Mouse (Mus musculus): ENCODE measurements at regions not wholly inside any gene's neighbourhood (a gene's known extent, or its start where the extent isn't known, plus 50 kb on each side); places are given as distances from the start of the nearest gene placed in this dataset.

DNA sequence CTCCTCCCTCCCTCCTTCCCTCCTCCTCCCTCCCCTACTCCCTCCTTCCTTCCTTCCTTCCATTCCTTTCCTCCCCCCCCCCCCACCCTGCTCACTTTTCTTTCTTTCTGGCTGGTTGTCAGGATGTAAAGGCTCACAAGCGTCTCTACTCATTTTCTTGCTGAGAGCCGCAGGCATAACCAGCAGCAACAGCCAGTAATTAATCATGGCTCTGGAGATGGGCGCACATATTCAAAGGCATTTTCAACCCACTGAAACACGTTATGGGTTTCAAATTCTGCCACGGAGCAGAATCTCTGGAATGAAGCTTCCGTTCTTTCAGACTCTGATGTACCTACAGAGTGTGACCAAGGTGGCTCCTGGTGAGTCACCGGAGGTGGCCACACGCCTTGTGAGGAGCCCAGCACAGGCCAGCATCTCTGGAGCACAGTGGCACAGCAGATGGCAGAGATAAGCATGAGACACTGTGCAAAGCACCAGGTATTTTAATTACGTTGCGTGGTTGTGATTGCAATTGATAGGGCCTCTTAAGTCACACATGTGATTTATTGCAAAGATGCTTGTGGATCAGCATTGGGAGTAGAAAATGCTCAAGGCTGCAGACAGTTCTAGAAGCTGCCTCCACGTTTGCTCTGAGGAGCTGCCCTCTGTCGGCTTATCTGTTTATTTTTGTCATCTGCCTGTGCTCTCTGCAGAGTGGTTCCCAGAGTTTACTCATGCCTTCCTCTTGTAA lies 236.0 kb downstream of the Mtx2 start:
- peak; percentile 18 for DNase-seq (ENCODE audit: extremely low read depth, low read depth, low spot score)

- peak; percentile 42 for DNase-seq (ENCODE audit: extremely low read depth, low read depth, low spot score)
These were observed 236.5 kb downstream of the Mtx2 start for GRCm38 (mm10) chr2:75062189-75062510.

DNA sequence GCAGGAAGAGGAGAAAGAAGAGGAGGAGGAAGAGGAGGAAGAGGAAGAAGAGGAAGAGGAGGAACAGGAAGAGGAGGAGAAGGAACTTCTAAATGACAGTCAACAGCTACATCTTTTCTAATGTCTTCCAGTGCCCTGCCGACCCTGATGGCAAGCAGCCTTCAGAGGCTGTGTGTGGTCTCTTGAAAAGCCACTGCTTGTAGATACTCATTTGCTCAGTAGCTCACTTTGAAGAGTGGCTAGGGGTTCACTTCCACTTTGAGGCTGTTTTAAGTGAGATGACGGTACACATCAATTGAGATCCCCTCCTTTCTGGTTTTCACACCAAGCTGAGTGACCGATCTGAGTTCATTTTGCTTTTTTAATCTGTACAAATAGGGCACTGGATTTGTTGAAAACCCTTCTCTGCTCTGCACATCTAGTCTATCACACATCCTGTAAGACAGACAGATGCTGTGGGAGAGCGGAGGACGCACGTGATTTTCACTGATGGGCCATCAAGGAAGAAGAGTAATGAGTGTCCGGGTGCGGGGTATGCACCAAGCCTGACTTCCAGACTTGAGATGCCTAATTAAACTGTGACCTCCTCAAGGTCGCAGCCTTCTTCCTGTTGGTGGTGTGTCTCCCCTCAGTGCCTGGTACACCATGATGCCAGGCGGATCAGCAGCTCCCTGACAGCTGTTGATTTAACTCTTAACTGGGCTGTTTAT lies 239.0 kb downstream of the Mtx2 start:
- DNase-seq (ENCODE audit: extremely low read depth, low read depth, low spot score): no peak

DNA sequence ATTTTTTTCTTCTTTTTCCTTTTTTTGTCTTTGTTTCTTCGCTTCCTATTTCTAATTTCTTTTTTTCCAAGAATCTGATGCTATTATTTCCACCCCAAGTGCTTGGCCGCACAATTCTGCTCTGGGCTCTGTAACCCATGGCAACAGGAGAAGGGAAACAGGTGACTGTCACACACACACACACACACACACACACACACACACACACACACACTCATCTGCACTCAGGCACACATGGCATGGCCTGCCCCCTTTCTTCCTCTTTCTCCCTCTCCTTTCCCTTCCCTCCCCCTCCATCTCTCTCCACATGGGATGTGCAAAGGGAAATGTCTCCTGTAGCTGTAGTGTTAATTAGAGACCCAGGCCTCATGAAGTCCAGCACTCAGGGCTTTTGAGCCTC lies 239.7 kb downstream of the Mtx2 start:
- no peak for DNase-seq (ENCODE audit: extremely low read depth, low read depth, low spot score)

DNA sequence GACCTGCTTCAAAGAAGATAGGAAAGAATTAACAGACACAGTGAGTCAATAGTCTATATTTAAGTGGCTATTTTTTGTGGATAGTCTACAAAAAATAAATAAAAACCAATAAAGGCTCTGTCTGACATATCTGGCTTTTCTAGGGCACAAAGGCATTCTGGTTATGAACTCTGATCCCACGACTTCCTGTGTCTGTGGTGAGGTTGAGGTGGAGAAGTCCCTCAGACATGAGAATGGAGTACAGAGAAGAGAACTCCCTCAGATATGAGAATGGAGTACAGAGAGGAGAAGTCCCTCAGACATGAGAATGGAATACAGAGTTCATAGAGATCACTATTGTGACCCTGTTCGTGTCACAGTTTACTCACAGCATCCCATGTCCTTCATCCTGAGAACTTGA lies 243.7 kb downstream of the Mtx2 start:
- DNase-seq (ENCODE audit: extremely low read depth, low read depth, low spot score): no peak

DNA sequence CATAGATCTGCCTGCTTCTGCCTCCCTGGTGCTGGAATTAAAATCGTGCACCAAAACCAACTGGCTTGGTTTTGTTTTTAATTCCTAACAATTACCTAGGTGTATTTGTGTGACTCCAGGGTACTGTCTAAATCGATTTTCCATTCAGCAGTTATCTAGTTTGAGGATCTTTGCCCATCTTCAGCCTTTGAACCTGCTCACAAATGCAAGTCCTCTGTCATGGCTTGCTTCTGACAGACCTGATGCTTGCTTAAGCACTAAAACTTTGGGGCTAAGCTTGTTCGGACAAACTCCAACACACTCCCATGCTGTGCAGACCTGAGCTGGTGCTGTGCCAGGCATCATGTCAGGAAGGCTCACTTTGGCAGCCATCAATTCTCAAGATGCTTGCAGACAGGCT lies 246.4 kb downstream of the Mtx2 start:
- DNase-seq (ENCODE audit: extremely low read depth, low read depth, low spot score): no peak

DNA sequence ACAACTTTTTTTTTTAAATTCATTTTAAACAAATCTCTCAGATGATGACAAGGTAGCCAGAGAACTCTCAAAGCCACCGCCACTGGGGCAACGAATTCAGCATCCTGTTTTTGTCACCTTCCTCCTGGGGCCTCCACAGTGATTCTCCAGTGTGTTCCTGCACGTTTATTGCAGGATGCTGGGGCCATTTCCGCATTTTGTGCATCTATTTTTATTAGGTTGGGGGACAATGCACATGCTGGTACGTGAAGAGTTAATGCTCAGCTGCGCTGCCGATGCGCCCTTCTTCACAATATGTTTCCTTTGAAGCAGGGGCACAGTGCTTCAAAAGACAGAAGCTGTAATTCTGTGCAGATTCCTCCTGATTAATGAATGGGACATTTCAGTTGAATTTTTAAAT lies 246.9 kb downstream of the Mtx2 start:
- DNase-seq (ENCODE audit: extremely low read depth, low read depth, low spot score): no peak

DNA sequence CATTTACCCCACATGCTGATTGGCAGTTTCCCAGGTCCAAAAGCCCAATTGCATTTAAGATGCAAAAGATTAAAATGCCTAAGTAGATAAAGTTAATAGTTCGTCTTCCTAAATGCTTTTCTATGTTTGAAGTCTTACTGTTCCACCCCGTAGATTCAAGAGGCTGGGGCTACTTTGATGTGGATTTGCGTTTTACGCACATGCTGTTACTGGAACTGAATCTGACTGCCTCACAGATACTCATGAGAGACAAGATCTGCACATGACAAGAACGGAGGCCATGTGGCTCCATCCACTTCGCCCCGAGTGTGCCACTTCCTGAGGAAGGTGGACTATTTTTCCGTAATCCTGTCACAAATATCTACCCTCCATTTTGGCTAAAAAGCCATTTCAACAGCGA lies 247.6 kb downstream of the Mtx2 start:
- no peak for DNase-seq (ENCODE audit: extremely low read depth, low read depth, low spot score)

- no peak for DNase-seq (ENCODE audit: extremely low read depth, low read depth, low spot score)
These were observed 261.6 kb downstream of the Mtx2 start for GRCm38 (mm10) chr2:75087164-75087563.

GRCm38 (mm10) chr2:75089186-75089585 lies 263.6 kb downstream of the Mtx2 start:
- no peak for DNase-seq (ENCODE audit: extremely low read depth, low read depth, low spot score)

- DNase-seq (ENCODE audit: extremely low read depth, low read depth, low spot score): no peak
These were observed 264.0 kb downstream of the Mtx2 start for GRCm38 (mm10) chr2:75089616-75090015.

DNA sequence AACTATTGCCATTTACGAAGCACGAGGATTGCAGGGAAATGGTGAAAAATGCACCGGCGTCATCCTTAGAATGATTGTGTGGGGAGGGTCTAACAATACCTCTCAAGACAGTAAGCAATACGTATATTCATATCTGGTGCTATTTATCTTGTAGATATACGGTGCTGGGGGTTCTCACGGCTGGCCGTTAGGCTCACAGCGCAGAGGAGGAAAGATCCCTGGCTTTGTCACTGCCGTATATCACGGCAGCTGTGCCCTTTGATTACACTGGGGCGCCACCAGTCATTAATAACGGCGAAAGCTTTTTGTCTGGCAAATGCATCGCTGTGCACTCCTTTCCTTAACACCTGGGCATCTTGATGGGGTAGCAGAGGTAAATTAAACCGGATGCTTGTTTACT lies 264.8 kb downstream of the Mtx2 start:
- no peak for DNase-seq (ENCODE audit: extremely low read depth, low read depth, low spot score)

GRCm38 (mm10) chr2:75101501-75101900 lies 275.9 kb downstream of the Mtx2 start:
- no peak for DNase-seq (ENCODE audit: extremely low read depth, low read depth, low spot score)

DNA sequence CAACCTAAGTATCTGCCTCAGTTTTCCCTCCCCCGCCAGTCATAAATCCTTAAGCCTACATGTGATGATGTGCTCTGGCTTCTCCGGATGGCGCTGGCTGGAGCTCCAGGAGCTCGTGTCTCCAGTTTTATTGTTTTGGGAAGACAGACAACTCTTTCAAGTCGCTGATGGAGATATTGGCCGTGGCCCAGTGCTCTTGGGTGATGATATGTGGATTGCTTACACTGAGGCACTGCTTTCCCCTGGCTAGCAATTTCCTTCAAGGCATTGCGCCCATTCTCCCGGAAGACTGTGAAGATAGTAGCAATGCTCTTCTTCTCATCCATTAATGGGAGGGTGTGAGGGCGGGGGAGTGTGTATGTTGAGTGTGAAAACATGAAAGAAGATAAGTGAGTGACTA lies 287.1 kb downstream of the Mtx2 start:
- DNase-seq (ENCODE audit: extremely low read depth, low read depth, low spot score): peak; percentile 63

DNA sequence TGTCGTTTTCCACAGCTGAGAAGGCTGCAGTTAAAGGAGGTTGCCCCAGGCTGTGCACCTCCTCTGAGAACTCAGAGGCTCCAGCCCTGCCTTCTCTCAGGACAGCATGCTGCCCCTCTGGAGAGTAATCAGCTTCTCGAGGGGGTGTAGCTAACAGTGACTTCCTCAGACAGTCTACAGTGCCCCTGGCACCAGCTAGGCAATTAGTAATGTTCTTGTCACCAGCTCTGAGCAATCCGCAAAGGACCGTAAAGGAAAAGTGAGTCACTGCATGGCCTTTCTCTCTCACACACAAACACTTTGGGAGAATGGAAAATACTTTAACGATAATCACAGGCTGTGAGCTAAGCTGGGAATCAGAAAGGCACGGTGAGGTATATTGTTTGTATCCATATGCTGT lies 288.8 kb downstream of the Mtx2 start:
- DNase-seq (ENCODE audit: extremely low read depth, low read depth, low spot score): no peak

DNA sequence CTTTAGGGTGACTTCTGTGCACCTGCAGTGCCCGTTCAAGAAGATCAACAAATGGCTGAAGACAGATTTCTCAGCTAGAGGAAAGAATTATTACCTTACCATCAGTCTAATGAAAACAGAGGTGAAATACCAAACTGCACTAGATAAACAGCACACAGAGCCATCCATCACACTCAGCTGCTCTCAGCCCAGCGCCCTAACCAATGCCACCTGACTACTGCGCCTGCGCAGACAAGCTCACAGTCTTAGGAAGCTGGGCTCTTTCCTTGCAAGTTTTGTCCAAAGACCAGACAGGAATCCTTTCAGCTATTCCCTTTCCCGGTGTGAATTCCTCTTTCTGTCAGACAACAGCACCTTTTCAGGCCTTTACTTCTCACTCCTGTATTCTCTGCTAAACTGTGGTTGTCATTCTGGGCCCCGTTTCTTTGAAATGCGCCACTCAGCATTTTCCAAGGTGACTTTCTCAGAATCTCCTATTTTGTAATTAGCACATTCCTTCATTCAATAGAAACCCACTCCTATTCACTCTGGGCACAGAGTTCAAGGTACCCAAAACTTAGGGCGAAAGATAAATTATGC lies 292.8 kb downstream of the Mtx2 start:
- DNase-seq (ENCODE audit: extremely low read depth, low read depth, low spot score): no peak

- DNase-seq (ENCODE audit: extremely low read depth, low read depth, low spot score): peak; percentile 72
These were observed 294.0 kb downstream of the Mtx2 start for GRCm38 (mm10) chr2:75119599-75119998.

DNA sequence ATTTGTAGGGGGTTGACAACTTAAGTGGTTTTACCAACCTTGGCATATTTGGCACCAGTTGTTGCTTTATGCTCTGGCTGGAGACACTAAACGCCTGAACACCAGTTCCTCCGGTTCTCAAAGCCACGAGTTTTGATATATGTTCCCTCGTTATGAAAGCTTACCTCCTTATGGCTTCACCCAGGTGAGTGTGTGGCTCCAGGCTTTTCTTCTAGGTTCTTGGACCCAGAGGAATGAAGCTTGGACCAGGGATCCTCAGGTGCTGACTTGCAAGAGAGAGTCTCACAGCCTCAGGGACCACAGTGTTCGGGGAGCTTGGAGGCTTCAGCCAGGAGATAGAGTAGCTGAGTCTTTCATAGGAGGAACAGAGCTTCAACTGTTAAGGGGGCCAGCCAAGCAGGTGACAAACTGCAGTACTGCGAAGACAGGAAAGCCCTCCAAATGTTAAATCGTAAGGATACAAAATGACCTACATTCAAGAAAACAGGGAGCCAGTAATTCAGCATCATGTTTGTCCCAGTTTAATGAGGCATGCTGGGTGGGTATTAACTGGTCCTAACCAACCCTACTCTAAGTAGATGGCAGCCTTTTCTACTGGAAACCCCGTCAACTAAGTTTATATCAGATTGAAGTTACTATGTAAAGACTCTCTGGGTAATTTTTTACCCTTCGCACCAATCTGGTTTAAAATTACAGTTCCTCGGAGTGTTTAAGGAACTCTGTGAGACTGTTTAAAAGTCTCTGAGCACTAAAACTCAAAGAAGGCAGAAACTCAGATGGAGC lies 307.9 kb downstream of the Mtx2 start:
- peak; percentile 99 for DNase-seq (ENCODE audit: extremely low read depth, low read depth, low spot score)

DNA sequence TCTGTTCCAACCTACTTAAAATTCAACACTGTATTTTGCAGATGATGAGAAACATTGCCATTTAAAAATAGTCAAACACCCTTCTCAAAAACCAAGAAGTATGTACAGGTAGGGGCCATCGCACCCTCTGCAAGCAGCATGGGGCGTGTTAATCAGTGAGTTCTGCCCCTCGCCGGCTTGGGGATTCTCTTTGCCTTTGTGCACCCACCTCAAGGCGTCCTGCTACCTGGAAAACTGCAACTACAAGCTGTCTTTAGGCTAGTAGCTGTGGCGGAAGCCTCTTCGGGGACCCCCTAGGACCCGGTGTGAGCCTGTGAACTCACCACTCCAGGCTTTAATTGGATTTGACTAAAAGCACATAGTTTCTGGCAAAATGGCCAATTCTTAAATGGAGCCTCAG lies 311.0 kb downstream of the Mtx2 start:
- DNase-seq (ENCODE audit: extremely low read depth, low read depth, low spot score): no peak

DNA sequence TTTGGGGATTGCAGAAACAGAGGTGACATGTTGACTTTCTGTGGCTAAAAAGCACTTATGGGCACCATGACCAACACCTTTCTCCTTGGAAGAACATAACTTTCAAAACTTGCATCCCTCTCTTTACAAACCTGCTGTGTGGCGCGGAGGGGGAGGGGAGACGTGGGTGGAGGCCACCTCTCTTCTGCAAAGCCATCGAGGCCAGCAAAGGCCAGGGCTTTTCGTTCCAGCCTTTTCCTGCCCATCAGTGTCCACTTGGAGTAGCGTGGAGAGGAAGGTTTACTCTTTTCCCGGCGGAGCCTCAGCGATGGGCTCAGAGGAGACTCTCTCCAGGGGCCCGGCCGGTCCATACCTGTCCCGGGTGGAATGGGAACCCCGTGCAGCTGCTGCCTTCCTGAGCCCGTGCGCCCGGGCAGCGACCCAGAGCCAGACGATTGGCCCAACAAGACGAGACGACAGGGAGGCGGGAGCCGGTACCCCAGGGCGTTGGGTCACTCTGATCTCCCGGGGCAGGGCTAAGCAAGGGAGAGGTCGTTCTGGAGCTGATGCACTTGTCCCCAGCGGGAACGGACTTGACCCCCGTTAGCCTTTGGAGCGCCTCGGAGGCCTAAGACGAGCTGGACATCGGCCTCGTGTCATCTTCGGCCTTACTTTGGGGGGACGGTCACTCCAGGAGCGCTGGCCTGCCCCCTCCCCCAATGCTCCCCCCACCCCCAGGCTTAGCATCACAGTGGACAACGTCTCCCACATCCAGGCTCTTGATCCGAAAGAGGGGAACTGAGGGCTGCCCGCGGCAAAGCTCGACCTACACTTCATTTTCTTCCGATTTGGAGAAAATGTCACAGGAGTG lies 311.8 kb downstream of the Mtx2 start:
- DNase-seq (ENCODE audit: extremely low read depth, low read depth, low spot score): no peak

Data from fat pad, adult 2 months (tissue).